Mouse (Mus musculus): ENCODE measurements around the gene Maml1. TPM values are rescaled to one million over a fixed set of nuclear protein-coding genes. Genes with fewer than 3 reads are reported as not detected.

Maml1 gene
- total RNA-seq, 2 experiments from 2014 or later, result 8.4 to 8.5 TPM

- intact Hi-C loops (cut with DNase I), result no loop called here
- DNase-seq (ENCODE audit: extremely low spot score in 1 of 2, low spot score in 2 of 2), result peak; percentile 66 to 84
Measured at GRCm38 (mm10) chr11:50210505-50211151, 81.5 kb downstream of the Maml1 start, which contains the start of the genes Sqstm1 and Mgat4b. Gene Sqstm1 (minus strand): TSS chr11:50210827. Gene Mgat4b (plus strand): TSS chr11:50210890.

- intact Hi-C loops (cut with DNase I), result no loop called here
- peak; percentile 90 to 97 for DNase-seq (ENCODE audit: extremely low spot score in 1 of 2, low spot score in 2 of 2)
Measured at GRCm38 (mm10) chr11:50210101-50210504, 82.0 kb downstream of the Maml1 start.

- DNase-seq (ENCODE audit: extremely low spot score in 1 of 2, low spot score in 2 of 2), result no peak
- intact Hi-C loops (cut with DNase I), result no loop called here
Measured at GRCm38 (mm10) chr11:50208039-50208438, 84.1 kb downstream of the Maml1 start.

DNA sequence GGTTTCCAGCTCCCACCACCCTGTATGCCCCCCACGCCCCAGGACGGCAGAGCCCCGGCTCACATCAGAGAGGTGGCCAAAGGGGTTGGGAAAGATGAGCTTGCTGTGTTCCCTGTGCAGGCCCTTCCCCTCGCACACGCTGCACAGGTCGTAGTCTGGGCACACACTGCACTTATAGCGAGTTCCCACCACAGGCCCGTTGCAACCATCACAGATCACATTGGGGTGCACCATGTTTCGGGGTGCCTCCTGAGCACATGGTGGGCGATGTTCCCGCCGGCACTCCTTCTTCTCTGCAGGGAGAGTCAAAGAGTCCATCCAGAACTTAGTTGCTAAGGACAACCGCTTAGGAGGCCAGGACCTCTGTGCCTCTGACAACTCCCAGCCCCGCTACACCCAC is 84.8 kb downstream of the Maml1 start:
- DNase-seq (ENCODE audit: extremely low spot score in 1 of 2, low spot score in 2 of 2), result no peak
- intact Hi-C loops (cut with DNase I), result no loop called here

DNA sequence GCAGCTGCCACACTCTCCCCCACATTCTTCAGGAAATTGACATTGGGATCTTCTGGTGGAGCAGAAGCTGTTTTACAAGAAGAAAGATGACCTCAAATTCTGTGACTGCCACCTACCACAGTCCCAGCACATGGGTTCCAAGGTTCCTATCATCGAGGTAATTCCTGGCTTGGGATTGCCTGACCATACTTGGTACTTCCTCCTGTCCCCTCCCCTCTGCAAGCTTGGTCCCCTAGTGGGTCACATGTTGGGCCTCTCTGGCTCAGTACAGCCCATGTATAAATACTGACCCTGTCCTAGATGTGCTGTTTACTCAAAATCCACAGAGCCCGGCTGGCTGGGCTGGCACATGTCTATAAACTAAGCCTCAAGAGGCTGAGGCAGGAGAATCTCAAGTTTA is 86.1 kb downstream of the Maml1 start:
- intact Hi-C loops (cut with DNase I), result no loop called here
- no peak for DNase-seq (ENCODE audit: extremely low spot score in 1 of 2, low spot score in 2 of 2)

Small RNAs within 50 kb of the gene (microRNA-seq; reads per million reads assigned to microRNA genes)
- gene Mir6919, result 2.9 reads per million, percentile 2 among the genes with 10 or more reads in this experiment

Other genes starting within 250 kb of the Maml1 start
- gene Tbc1d9b, start 160.9 kb downstream of the Maml1 start, total RNA-seq (2021), result 10 to 100 TPM; 71.9 to 77.0 TPM
- gene Mrnip, start 117.9 kb downstream of the Maml1 start, total RNA-seq (2021), result 10 to 100 TPM; 18.5 to 20.6 TPM
- 100 to 1,000 TPM; 356 to 381 TPM for gene Sqstm1, start 81.5 kb downstream of the Maml1 start, total RNA-seq (2021)
- gene Mgat4b, start 81.4 kb downstream of the Maml1 start, total RNA-seq (2021), result 100 to 1,000 TPM; 144 to 146 TPM
- gene Ltc4s, start 53.7 kb downstream of the Maml1 start, total RNA-seq (2021), result 10 to 100 TPM; 11.3 to 11.4 TPM
- 100 to 1,000 TPM; 375 to 412 TPM for gene Canx, start 33.4 kb upstream of the Maml1 start, total RNA-seq (2021)
- not detected for gene Cby3, start 62.2 kb upstream of the Maml1 start, total RNA-seq (2021)
- 100 to 1,000 TPM; 242 to 260 TPM for gene Hnrnph1, start 84.7 kb upstream of the Maml1 start, total RNA-seq (2021)
- 10 to 100 TPM; 20.6 to 22.5 TPM for gene Rufy1, start 138.8 kb upstream of the Maml1 start, total RNA-seq (2021)

Data from left cerebral cortex, postnatal 10 days (tissue).